Mouse (Mus musculus): ENCODE data around the gene H2-T22. TPM values are rescaled to one million over a fixed set of nuclear protein-coding genes. Genes with fewer than 3 reads are reported as not detected.
"Not testable (repeated sequence)": the region's sequence is repeated elsewhere in the genome, so short reads cannot be mapped to it uniquely, and the experiment has no call there.

Gene H2-T22
- polyA plus RNA-seq (2012; ENCODE audit: insufficient read depth, insufficient read length, low replicate concordance, missing spikeins) = not detected in 2 replicates

DNA sequence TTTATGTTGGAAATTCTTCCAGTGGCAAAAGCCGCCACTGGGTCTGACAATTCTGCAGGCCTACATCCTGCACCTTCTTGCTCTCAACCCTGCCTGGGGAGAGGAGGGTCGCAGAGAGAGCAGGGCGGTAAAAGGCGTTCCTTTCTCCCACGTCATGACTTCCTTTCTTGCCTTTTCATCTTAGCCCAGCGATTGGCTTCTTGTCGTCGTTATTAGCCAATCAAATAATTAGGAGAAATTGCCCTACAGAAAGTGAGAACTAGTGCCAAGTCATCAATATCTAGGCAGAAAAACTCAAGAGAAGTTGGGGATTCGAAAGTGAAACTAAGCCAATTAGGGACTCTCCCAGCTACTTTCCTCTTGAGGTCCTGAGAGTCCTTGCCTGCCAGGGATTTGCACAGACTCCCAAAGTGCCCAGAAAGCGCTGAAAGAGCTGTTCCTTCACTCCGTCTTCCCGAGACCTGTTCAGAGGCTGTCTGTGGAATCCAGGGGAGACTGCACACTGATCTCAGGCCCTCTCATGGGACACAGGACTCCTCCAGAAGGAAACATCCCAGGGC, at the start of gene H2-T22, which contains the start of gene Gm6034:
Gene H2-T22, minus strand, starts transcription at position 138 of the 560 bp plus-strand sequence.
Gene Gm6034, plus strand, starts transcription at position 352 of the 560 bp plus-strand sequence.
- H3K4me1 ChIP-seq (ENCODE audit: control insufficient read depth, insufficient read depth, low read length); H3K27ac ChIP-seq (ENCODE audit: insufficient read depth, low read depth, low read length): not testable (repeated sequence)
- peak; percentile 55; the same call in 1 of the 2 replicates for TF ChIP-seq POLR2A (IDR thresholded peaks at IDR 0.05; ENCODE audit: insufficient read depth, low read depth, low read length)
- peak within 1 kb of the TSS; percentile 56 for H3K4me3 ChIP-seq (ENCODE audit: insufficient read depth, low read depth, low read length)
- 0% methylated on average over 12 of the region's 12 CpGs for WGBS

DNA sequence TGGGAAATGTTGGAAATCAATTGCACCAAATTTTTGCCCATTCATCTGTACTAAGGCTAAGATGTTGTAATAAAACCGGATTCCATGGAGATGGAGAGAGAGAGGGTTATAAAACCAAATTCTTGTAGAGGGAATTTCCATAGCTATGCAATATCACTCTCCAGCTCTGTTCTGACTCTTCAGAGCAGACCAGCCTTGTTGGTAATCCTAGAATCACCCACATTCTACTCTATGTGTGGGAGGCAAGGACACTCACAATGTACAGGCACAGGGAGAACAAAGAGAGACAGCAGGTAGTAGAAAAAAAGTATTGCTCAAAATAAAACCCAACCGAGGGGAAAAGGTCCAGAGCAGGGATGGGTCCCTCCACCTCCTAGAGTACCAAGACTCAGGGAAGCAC, 49.4 kb upstream of the H2-T22 start:
- H3K4me1 ChIP-seq (ENCODE audit: control insufficient read depth, insufficient read depth, low read length); H3K27ac ChIP-seq (ENCODE audit: insufficient read depth, low read depth, low read length); H3K4me3 ChIP-seq (ENCODE audit: insufficient read depth, low read depth, low read length): not testable (repeated sequence)
- no CpG with 5 or more reads among the region's 2 CpGs for WGBS

DNA sequence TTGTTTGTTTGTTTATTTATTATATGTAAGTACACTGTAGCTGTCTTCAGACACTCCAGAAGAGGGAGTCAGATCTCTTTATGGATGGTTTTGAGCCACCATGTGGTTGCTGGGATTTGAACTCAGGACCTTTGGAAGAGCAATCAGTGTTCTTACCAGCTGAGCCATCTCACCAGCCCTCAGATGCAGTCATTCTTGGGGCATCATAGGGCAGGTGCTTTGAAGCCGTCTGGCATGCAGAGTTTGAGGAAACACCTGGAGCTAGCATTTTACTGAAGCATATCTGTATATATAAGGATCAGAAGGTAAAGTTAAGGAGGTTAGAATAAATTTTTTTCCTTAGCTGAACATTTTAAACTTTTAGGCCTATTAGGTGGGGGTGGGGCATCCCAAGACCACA, 43.4 kb upstream of the H2-T22 start:
- not testable (repeated sequence) for H3K4me3 ChIP-seq (ENCODE audit: insufficient read depth, low read depth, low read length); H3K27ac ChIP-seq (ENCODE audit: insufficient read depth, low read depth, low read length)
- WGBS = 79% methylated on average over 1 of the region's 1 CpGs
- H3K4me1 ChIP-seq (ENCODE audit: control insufficient read depth, insufficient read depth, low read length) = peaks cover 11% of the 10 kb centered on the region

DNA sequence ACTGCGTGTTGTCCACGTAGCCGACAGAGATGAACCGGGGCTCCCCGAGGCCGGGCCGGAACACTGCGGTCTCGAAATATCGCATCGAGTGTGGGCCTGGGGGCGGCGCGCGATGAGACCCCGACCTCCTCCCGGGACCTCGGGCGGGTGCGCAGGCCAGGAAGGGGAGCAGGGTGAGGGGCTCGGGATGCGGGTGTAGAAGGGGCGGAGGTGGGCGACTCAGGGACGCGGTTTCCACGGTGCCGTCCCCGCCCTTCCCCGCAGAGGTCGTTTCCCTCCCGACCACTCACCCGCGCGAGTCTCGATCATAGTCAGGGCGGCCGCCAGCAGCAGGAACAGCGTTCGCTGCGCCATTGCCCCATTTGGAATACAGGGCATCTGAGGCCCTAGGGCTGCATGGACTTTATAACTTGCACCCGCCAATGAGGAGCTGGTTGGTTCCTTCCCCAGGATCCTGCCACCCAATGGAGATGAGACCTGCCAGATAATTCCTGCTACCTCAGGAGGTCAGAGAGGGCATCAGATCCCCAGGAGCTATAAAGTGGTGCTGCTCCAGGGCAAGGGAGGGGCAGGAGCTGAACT, 41.4 kb upstream of the H2-T22 start:
- H3K27ac ChIP-seq (ENCODE audit: insufficient read depth, low read depth, low read length) = no peak overlapping the region
- H3K4me3 ChIP-seq (ENCODE audit: insufficient read depth, low read depth, low read length) = peak overlapping the region; percentile 50
- TF ChIP-seq CTCF (IDR thresholded peaks at IDR 0.05; ENCODE audit: insufficient read depth, low read depth, low read length) (no peak), POLR2A (IDR thresholded peaks at IDR 0.05; ENCODE audit: insufficient read depth, low read depth, low read length) (no peak)
- H3K4me1 ChIP-seq (ENCODE audit: control insufficient read depth, insufficient read depth, low read length) = peaks cover 11% of the 10 kb centered on the region
- WGBS = 3% methylated on average over 42 of the region's 42 CpGs

DNA sequence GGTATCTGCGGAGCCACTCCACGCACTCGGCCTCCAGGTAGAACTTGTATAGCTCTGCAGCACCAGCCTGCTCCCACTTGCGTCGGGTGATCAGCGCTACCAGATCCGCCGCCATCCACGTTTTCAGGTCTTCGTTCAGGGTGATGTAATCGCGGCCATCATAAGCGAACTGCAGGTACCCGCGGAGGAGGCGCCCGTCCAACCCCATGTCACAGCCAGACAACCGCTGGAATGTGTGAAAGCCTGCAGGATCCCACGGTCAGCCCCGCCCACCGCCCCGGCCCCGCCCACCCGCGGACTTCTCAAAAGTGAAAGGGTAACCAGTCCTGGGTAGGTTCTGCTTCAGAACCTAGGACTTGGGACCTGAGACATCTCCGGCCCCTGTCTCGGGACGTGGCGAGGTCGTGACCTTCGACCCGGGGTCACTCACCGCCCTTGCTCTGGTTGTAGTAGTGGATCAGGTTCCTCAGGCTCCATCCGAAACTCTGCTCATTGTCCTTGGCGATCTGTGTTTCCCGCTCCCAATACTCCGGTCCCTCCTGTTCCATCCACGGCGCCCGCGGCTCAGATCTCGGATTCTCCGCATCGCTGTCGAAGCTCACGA, 40.8 kb upstream of the H2-T22 start:
- WGBS = 1% methylated on average over 46 of the region's 46 CpGs
- Histone ChIP-seq H3K4me3 (ENCODE audit: insufficient read depth, low read depth, low read length) (peak overlapping the region; percentile 50), H3K4me1 (ENCODE audit: control insufficient read depth, insufficient read depth, low read length) (peaks cover 11% of the 10 kb centered on the region), H3K27ac (ENCODE audit: insufficient read depth, low read depth, low read length) (no peak overlapping the region)
- no peak for TF ChIP-seq POLR2A (IDR thresholded peaks at IDR 0.05; ENCODE audit: insufficient read depth, low read depth, low read length)
- TF ChIP-seq CTCF (IDR thresholded peaks at IDR 0.05; ENCODE audit: insufficient read depth, low read depth, low read length) = no peak

DNA sequence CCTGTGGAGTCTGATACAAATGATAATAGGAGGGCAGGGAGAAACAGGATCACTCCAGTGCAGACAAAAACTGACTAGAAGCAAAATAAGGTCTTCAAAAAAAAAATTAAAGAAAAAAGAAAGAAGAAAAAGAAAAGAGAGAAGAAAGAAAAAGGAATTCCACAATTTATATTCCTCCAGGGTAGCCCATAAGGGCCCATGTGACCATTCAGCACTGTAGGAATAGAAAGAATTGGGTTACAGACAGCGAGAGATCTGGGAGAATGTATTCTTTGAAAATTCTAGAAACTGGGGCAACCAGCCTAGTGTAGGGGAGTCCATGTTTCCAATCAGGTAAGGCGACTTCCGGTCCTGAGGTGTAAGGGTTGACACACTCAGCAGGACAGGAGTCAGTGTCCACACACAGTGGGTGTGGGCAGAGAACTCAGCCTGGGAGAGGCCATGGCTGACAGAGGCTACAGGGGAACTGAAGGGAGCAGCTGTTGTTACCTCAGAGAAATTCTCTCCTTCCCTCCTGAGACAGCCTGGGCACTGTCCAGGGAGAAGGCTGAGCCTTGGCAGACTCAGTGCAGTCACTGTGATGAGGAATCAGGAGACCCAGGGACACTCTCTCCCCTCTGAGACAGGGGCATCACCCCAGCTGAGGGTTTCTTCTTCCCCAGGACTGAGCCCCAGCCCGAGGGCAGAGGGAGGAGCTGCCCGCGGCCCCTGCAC, 40.1 kb upstream of the H2-T22 start:
- H3K4me3 ChIP-seq (ENCODE audit: insufficient read depth, low read depth, low read length) = peak overlapping the region; percentile 50
- 36% methylated on average over 6 of the region's 6 CpGs for WGBS
- H3K4me1 ChIP-seq (ENCODE audit: control insufficient read depth, insufficient read depth, low read length) = peaks cover 11% of the 10 kb centered on the region
- not testable (repeated sequence) for H3K27ac ChIP-seq (ENCODE audit: insufficient read depth, low read depth, low read length)

DNA sequence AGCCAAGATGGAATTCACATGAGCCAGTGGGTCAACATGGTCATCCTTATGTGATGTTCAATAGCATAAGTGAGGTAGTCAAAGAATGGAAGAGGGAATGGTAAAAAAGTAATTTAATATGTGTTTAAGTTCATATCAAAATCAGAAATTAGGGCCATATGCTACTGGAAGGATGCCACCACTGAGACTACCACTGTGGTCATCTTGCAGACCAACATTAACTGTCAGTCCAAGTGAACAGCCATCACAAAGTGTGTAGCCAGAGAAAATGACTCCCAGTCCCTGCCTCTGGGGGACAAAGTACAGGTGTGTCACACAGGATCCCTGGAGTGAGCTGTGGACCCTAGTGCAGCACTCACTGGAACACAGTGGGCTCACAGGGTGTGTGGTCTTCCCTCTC, 39.4 kb upstream of the H2-T22 start:
- not testable (repeated sequence) for H3K27ac ChIP-seq (ENCODE audit: insufficient read depth, low read depth, low read length); H3K4me3 ChIP-seq (ENCODE audit: insufficient read depth, low read depth, low read length)
- H3K4me1 ChIP-seq (ENCODE audit: control insufficient read depth, insufficient read depth, low read length) = peaks cover 11% of the 10 kb centered on the region

DNA sequence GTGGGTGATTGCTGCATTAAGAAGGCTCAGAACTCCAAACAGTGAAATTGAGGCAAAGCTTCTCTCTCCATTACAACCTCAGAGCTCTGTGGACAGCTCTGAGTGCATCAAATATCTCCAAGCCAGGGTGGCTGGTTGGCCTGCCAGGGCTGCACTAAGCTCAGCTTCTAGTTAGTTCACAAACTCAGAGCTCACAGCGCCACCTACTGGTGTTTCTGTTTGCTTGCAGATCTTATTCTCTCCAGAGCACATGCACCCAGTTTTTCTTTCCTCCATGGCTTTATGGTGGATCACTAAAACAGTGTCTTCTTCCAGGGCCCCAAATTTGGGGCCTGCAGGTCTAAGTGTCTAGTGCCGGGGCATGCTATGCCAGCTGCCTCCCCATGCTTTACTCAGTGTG, 18.3 kb upstream of the H2-T22 start:
- H3K4me3 ChIP-seq (ENCODE audit: insufficient read depth, low read depth, low read length) = no peak overlapping the region
- H3K4me1 ChIP-seq (ENCODE audit: control insufficient read depth, insufficient read depth, low read length) = no peaks in the 10 kb centered on the region
- H3K27ac ChIP-seq (ENCODE audit: insufficient read depth, low read depth, low read length) = no peak overlapping the region
- 18% methylated on average over 2 of the region's 2 CpGs for WGBS
- TF ChIP-seq POLR2A (IDR thresholded peaks at IDR 0.05; ENCODE audit: insufficient read depth, low read depth, low read length) (no peak), CTCF (IDR thresholded peaks at IDR 0.05; ENCODE audit: insufficient read depth, low read depth, low read length) (no peak)

DNA sequence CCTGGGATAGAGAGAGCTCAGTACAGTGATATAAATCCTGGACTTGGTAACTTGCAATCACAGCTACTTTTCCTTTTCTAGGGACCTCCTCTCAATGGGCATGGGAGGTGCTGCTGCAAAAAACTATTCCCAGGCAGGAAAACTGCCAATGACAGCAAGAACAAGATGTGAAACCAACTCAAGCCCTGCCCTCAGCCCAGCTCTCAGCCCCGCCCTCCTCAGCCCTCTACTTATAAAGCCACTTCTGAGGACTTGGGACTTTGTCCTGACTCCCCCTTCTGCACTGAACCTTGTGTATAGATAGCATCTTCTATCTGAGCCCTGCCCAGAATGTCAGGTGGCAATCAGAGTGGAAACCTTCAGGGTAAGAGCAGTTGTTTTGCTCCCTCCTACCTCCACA, 15.8 kb upstream of the H2-T22 start, which contains the start of gene Gm11127:
Gene Gm11127, minus strand, starts transcription at position 10 of the 400 bp plus-strand sequence.
- WGBS = 89% methylated on average over 1 of the region's 1 CpGs
- H3K27ac ChIP-seq (ENCODE audit: insufficient read depth, low read depth, low read length); H3K4me3 ChIP-seq (ENCODE audit: insufficient read depth, low read depth, low read length); H3K4me1 ChIP-seq (ENCODE audit: control insufficient read depth, insufficient read depth, low read length): not testable (repeated sequence)

DNA sequence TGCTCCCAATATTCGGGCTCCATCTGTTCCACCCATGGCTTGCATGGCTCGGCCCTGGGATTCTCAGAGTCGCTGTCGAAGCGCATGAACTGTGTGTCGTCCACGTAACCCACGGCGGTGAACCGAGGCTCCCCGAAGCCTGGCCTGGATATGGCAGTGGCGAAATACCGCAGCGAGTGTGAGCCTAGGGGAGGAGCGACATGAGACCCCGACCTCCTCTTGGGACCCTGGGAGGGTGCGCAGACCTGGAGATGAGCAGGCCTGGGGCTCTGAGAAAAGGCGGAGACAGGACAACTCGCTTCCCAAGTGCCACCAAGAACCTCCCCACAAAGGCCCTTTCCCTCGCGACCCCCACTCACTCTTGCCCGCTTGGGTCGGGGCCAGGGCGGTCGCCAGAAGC, 15.4 kb upstream of the H2-T22 start:
- H3K27ac ChIP-seq (ENCODE audit: insufficient read depth, low read depth, low read length); H3K4me3 ChIP-seq (ENCODE audit: insufficient read depth, low read depth, low read length); H3K4me1 ChIP-seq (ENCODE audit: control insufficient read depth, insufficient read depth, low read length): not testable (repeated sequence)
- WGBS = 90% methylated on average over 24 of the region's 25 CpGs

All from olfactory bulb, adult 2 months (tissue).